Mouse (Mus musculus) myocyte (in vitro differentiated cells): Measurements from ENCODE around the gene Axin2. TPM values are rescaled to one million over a fixed set of nuclear protein-coding genes. Genes with fewer than 3 reads are reported as not detected.
A peak's percentile ranks its signal among the peaks of the same experiment; 100 is the strongest.

Experiments
- H3K27me3 ChIP-seq: one replicate; pipeline ENCODE4 v1.6.1; 2011; ENCODE audit not compliant: control insufficient read depth, insufficient read depth, insufficient read length
- H3K36me3 ChIP-seq: one replicate; pipeline ENCODE4 v1.6.1; 2011; ENCODE audit not compliant: control insufficient read depth, insufficient read depth
- H3K4me2 ChIP-seq: one replicate; pipeline ENCODE4 v1.6.1; 2011; ENCODE audit warnings: low read depth, control low read depth
- H3K4me3 ChIP-seq: one replicate; pipeline ENCODE4 v1.5.1; 2011; ENCODE audit warnings: mild to moderate bottlenecking, control low read depth, moderate library complexity
- H3K79me2 ChIP-seq: one replicate; pipeline ENCODE4 v1.6.1; 2011; ENCODE audit not compliant: control insufficient read depth, insufficient read depth
- H3ac ChIP-seq: one replicate; pipeline ENCODE4 v1.6.1; 2011; ENCODE audit not compliant: control insufficient read depth, insufficient read length
- CEBPB ChIP-seq: IDR thresholded peaks from 2 replicates; pipeline ENCODE4 v1.6.1; 2011; ENCODE audit warnings: mild to moderate bottlenecking, moderate library complexity; ENCODE audit not compliant: poor library complexity, insufficient read depth, severe bottlenecking
- E2F4 ChIP-seq: IDR thresholded peaks from one replicate; pipeline ENCODE4 v1.6.1; 2011; ENCODE audit warnings: mild to moderate bottlenecking, control low read depth, moderate library complexity; ENCODE audit not compliant: insufficient read depth
- MAX ChIP-seq: IDR thresholded peaks from one replicate; pipeline ENCODE4 v1.6.1; 2011; ENCODE audit warnings: low read depth, mild to moderate bottlenecking, control low read depth
- MYOD1 ChIP-seq, 3 experiments: IDR thresholded peaks; one replicate each; pipeline ENCODE4 v1.6.1; 2011; ENCODE audit warnings: control low read depth in 2 of 3, low read depth in 2 of 3, mild to moderate bottlenecking in 2 of 3, moderate library complexity in 1 of 3; ENCODE audit not compliant: insufficient read length in 2 of 3, control insufficient read depth in 1 of 3
- MYOG ChIP-seq, 3 experiments: IDR thresholded peaks; one replicate each; pipeline ENCODE4 v1.6.1; 2011; ENCODE audit warnings: control low read depth in 2 of 3, low read depth in 2 of 3, mild to moderate bottlenecking in 2 of 3; ENCODE audit not compliant: insufficient read length in 2 of 3, control insufficient read depth in 1 of 3, insufficient read depth in 1 of 3
- POLR2A ChIP-seq: IDR thresholded peaks from one replicate; pipeline ENCODE4 v1.6.1; 2011; ENCODE audit warnings: low read depth, mild to moderate bottlenecking, control low read depth, moderate library complexity; ENCODE audit not compliant: insufficient read length
- POLR2AphosphoS2 ChIP-seq: IDR thresholded peaks from one replicate; pipeline ENCODE4 v1.6.1; 2011; ENCODE audit warnings: low read depth, control low read depth; ENCODE audit not compliant: insufficient read length
- REST ChIP-seq: IDR thresholded peaks from one replicate; pipeline ENCODE4 v1.6.1; 2011; ENCODE audit warnings: mild to moderate bottlenecking, control low read depth, moderate library complexity; ENCODE audit not compliant: insufficient read depth, insufficient read length
- SRF ChIP-seq: IDR thresholded peaks from one replicate; pipeline ENCODE4 v1.6.1; 2011; ENCODE audit warnings: low read depth; ENCODE audit not compliant: control insufficient read depth, insufficient read length
- TCF12 ChIP-seq: IDR thresholded peaks from one replicate; pipeline ENCODE4 v1.6.1; 2011; ENCODE audit warnings: mild to moderate bottlenecking, control low read depth; ENCODE audit not compliant: poor library complexity, insufficient read depth, severe bottlenecking
- TCF3 ChIP-seq: IDR thresholded peaks from one replicate; pipeline ENCODE4 v1.6.1; 2011; ENCODE audit warnings: low read depth, control low read depth; ENCODE audit not compliant: insufficient read length
- USF1 ChIP-seq: IDR thresholded peaks from one replicate; pipeline ENCODE4 v1.6.1; 2011; ENCODE audit warnings: low read depth, mild to moderate bottlenecking, control low read depth, moderate library complexity
- polyA plus RNA-seq: library from polyadenylated mRNA; unstranded; fragments of >200 nt; fragmentation: generic; extraction: Trizol; gene quantifications from one replicate; pipeline ENCODE4 v1.2.1, GENCODE M21; 2012; ENCODE audit warnings: missing spikeins

Gene Axin2
- polyA plus RNA-seq, 1 experiment: 1.7 TPM

DNA sequence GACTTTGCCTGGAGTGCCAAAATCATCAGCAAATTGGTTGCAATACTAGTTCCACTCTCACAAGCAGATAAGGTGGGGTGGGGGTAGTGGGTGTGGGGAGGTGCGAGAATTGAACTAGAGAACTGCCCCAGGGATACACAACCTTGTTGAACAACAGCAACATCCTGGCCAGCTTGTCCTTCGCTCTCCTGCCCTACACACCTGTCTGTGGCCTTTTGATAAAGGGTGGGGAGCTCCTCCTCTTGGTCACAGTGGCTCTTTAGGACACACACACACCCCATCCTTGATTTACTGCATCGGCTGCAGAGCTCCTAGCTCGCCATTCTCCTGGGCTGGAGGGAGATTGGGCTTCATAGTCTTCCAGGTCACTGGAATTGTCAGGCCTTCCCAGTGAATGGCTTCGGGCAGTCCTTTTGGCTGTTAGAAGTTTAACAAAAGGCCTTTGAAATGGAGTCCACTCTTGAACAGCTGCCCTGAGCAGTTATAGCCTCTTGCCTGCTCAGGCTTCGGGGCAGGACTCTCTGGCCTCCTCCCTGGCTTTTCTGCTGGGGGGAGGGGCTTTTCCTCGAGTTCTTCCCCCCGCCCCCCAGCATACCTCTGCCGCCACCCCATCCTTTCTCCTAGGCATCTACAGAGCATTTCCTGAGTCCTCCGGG is 26.2 kb upstream of the Axin2 start:
- Histone ChIP-seq H3K27me3 (no peaks in the 10 kb centered on the region), H3K4me3 (no peak overlapping the region), H3K36me3 (no peaks in the 10 kb centered on the region), H3K4me2 (no peak overlapping the region), H3K79me2 (no peaks in the 10 kb centered on the region), H3ac (no peak overlapping the region)
- no peak for TF ChIP-seq MAX
- no peak for TF ChIP-seq TCF3
- TF ChIP-seq REST: no peak
- no peak for TF ChIP-seq TCF12
- no peak for TF ChIP-seq MYOG (IDR thresholded peaks at IDR 0.05; ENCODE audit: control insufficient read depth in 1 of 3, insufficient read depth in 1 of 3, insufficient read length in 2 of 3, low read depth in 2 of 3)
- TF ChIP-seq E2F4: no peak
- TF ChIP-seq POLR2AphosphoS2: no peak
- TF ChIP-seq USF1: no peak
- no peak for TF ChIP-seq SRF
- no peak for TF ChIP-seq POLR2A
- TF ChIP-seq CEBPB: no peak

- no peaks in the 10 kb centered on the region for H3K79me2 ChIP-seq
- no peak overlapping the region for H3K4me2 ChIP-seq
- no peak overlapping the region for H3K4me3 ChIP-seq
- H3K27me3 ChIP-seq: no peaks in the 10 kb centered on the region
- TF ChIP-seq TCF12 (no peak), E2F4 (no peak), POLR2AphosphoS2 (no peak), MYOG (IDR thresholded peaks at IDR 0.05; ENCODE audit: control insufficient read depth in 1 of 3, insufficient read depth in 1 of 3, insufficient read length in 2 of 3, low read depth in 2 of 3) (no peak), SRF (no peak), CEBPB (no peak)
- H3ac ChIP-seq: no peak overlapping the region
- no peaks in the 10 kb centered on the region for H3K36me3 ChIP-seq
Observed at GRCm38 (mm10) chr11:108897034-108897433, 23.1 kb upstream of the Axin2 start.

DNA sequence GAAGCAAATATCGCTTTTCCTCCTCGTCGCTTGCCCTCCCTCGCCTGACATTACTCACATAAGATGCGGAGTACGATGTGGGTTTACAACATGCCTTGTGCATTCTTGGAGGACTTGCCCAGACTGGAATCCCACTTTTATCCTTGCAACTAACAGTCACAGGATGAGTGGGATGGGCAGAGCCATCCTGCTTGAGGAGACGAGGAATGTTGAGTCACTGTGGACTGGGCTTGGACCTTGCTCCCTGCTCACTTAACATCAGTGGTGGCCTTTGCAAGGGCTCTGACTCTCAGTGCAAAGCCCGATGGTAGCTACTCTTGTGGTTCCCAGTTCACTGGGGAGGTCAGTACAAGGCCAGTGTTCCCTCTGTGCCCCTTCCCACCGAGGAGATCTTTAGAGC is 22.1 kb upstream of the Axin2 start:
- Histone ChIP-seq H3K27me3 (no peaks in the 10 kb centered on the region), H3K36me3 (no peaks in the 10 kb centered on the region), H3ac (no peak overlapping the region), H3K4me3 (no peak overlapping the region), H3K4me2 (no peak overlapping the region), H3K79me2 (no peaks in the 10 kb centered on the region)
- no peak for TF ChIP-seq TCF12
- TF ChIP-seq SRF: no peak
- no peak for TF ChIP-seq CEBPB
- TF ChIP-seq POLR2A: no peak
- TF ChIP-seq TCF3: no peak
- TF ChIP-seq REST: no peak
- no peak for TF ChIP-seq MYOG (IDR thresholded peaks at IDR 0.05; ENCODE audit: control insufficient read depth in 1 of 3, insufficient read depth in 1 of 3, insufficient read length in 2 of 3, low read depth in 2 of 3)
- no peak for TF ChIP-seq MYOD1 (IDR thresholded peaks at IDR 0.05; ENCODE audit: control insufficient read depth in 1 of 3, insufficient read length in 2 of 3, low read depth in 2 of 3)

DNA sequence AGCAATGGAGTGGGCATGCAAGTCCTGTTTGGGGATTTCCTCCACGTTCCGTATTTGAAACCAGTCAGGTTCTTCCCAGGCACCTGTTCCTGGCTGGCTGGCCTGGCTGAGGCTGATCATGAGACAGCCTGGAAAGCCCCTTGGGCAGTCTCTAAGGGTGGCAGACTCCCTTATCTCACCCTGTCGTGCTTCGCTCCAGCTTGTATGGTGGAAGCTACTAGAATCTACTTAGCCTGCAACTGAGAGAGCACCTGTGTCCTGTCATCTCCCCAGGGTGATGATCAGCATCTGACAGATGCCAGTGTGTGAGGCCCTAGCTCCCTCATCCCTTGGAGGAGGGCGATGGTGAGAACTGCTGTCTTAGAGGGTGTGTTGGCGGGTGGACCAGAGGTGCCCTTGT is 21.7 kb upstream of the Axin2 start:
- H3K36me3 ChIP-seq: no peaks in the 10 kb centered on the region
- no peaks in the 10 kb centered on the region for H3K27me3 ChIP-seq
- H3K4me2 ChIP-seq: no peak overlapping the region
- no peak overlapping the region for H3ac ChIP-seq
- H3K4me3 ChIP-seq: no peak overlapping the region
- H3K79me2 ChIP-seq: no peaks in the 10 kb centered on the region
- no peak for TF ChIP-seq TCF12
- no peak for TF ChIP-seq CEBPB
- no peak for TF ChIP-seq TCF3
- TF ChIP-seq MAX: no peak
- no peak for TF ChIP-seq REST
- TF ChIP-seq MYOD1 (IDR thresholded peaks at IDR 0.05; ENCODE audit: control insufficient read depth in 1 of 3, insufficient read length in 2 of 3, low read depth in 2 of 3): peak in 2 of 3 experiments; percentile 63 to 74
- TF ChIP-seq SRF: no peak
- no peak for TF ChIP-seq USF1
- TF ChIP-seq POLR2A: no peak
- peak in 1 of 3 experiments; percentile 20 for TF ChIP-seq MYOG (IDR thresholded peaks at IDR 0.05; ENCODE audit: control insufficient read depth in 1 of 3, insufficient read depth in 1 of 3, insufficient read length in 2 of 3, low read depth in 2 of 3)
